Mouse (Mus musculus): ENCODE results near the gene Abcf2. TPM values are rescaled to one million over a fixed set of nuclear protein-coding genes. Genes with fewer than 3 reads are reported as not detected.
A peak's percentile ranks its signal among the peaks of the same experiment; 100 is the strongest.
"Not testable (repeated sequence)": the region's sequence is repeated elsewhere in the genome, so short reads cannot be mapped to it uniquely, and the experiment has no call there.

Abcf2 gene
- polyA plus RNA-seq, 1 experiment from 2014 or later = 57.4 TPM

- H3K4me2 ChIP-seq (ENCODE audit: low read length) = peak overlapping the region; percentile 74
- no peaks in the 10 kb centered on the region for H3K27me3 ChIP-seq (ENCODE audit: control insufficient read depth, insufficient read depth, low read length)
- peak; percentile 4; the same call in 1 of the 2 replicates for ATAC-seq (ENCODE audit: insufficient number of reproducible peaks, insufficient read depth, low FRiP score, low read depth)
- under 1% methylated on average over 32 of the region's 32 CpGs for WGBS
- peak overlapping the region; percentile 81 for H3K9ac ChIP-seq (ENCODE audit: low read length)
- peak overlapping the region; percentile 2 to 72; a peak in 3 of 4 replicates for H3K27ac ChIP-seq (replicated peaks in 1 of 2; ENCODE audit: control insufficient read depth in 1 of 2, insufficient read depth in 1 of 2, low read depth in 2 of 2, low read length in 2 of 2)
- H3K4me3 ChIP-seq (ENCODE audit: control insufficient read depth in 1 of 2, insufficient read depth in 1 of 2, low read depth in 1 of 2, low read length in 2 of 2) = peak overlapping the region; percentile 69 to 92
- no peaks in the 10 kb centered on the region for H3K9me3 ChIP-seq (ENCODE audit: control insufficient read depth, low read length)
- H3K4me1 ChIP-seq (ENCODE audit: control insufficient read depth in 2 of 2, insufficient read depth in 2 of 2, low read length in 2 of 2) = peaks cover 8 to 14% of the 10 kb centered on the region in 2 experiments
- H3K36me3 ChIP-seq (ENCODE audit: control insufficient read depth, insufficient read depth, low read length) = peaks cover 39% of the 10 kb centered on the region
These were observed 475 bp downstream of the Abcf2 start for GRCm38 (mm10) chr5:24576801-24577182.

- peak overlapping the region; percentile 81; the same call in 1 of the 2 replicates for H3K9ac ChIP-seq (ENCODE audit: low read length)
These were observed 1.3 kb downstream of the Abcf2 start for GRCm38 (mm10) chr5:24575948-24576347.

GRCm38 (mm10) chr5:24556709-24557108, 20.6 kb downstream of the Abcf2 start, which contains the start of gene 4931409K22Rik:
Gene 4931409K22Rik (minus strand): TSS chr5:24556809.
- ATAC-seq (ENCODE audit: insufficient number of reproducible peaks, insufficient read depth, low FRiP score, low read depth) = no peak

More at GRCm38 (mm10) chr5:24575948-24576347, 1.3 kb downstream of the Abcf2 start:
- peaks cover 47% of the 10 kb centered on the region for H3K36me3 ChIP-seq (ENCODE audit: control insufficient read depth, insufficient read depth, low read length)
- ATAC-seq (ENCODE audit: insufficient number of reproducible peaks, insufficient read depth, low FRiP score, low read depth) = no peak
- H3K4me3 ChIP-seq (ENCODE audit: control insufficient read depth in 1 of 2, insufficient read depth in 1 of 2, low read depth in 1 of 2, low read length in 2 of 2) = no peak overlapping the region
- no peaks in the 10 kb centered on the region for H3K9me3 ChIP-seq (ENCODE audit: control insufficient read depth, low read length)
- no peaks in the 10 kb centered on the region for H3K27me3 ChIP-seq (ENCODE audit: control insufficient read depth, insufficient read depth, low read length)
- peaks cover 8 to 14% of the 10 kb centered on the region in 2 experiments for H3K4me1 ChIP-seq (ENCODE audit: control insufficient read depth in 2 of 2, insufficient read depth in 2 of 2, low read length in 2 of 2)
- 87% methylated on average over 1 of the region's 1 CpGs for WGBS
- peak overlapping the region; percentile 74 for H3K4me2 ChIP-seq (ENCODE audit: low read length)
- no peak overlapping the region for H3K27ac ChIP-seq (replicated peaks in 1 of 2; ENCODE audit: control insufficient read depth in 1 of 2, insufficient read depth in 1 of 2, low read depth in 2 of 2, low read length in 2 of 2)

DNA sequence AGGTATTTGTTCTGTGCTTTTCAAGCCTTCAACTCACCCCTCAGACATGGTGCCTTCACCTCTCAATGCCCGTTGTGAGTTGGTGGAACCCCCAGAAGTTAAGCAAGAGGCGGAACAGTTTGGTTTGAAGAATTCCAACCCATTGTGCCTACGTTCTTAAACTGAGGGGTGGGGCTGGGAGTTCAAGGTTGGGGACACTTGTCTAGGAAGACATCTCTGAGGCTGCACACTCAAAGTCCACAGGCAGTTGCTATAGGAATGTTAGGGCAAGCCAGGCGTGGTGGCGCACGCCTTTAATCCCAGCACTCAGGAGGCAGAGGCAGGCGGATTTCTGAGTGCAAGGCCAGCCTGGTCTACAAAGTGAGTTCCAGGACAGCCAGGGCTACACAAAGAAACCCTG, 21.9 kb downstream of the Abcf2 start:
- not testable (repeated sequence) for H3K4me2 ChIP-seq (ENCODE audit: low read length); H3K9me3 ChIP-seq (ENCODE audit: control insufficient read depth, low read length); H3K4me3 ChIP-seq (ENCODE audit: control insufficient read depth in 1 of 2, insufficient read depth in 1 of 2, low read depth in 1 of 2, low read length in 2 of 2); H3K9ac ChIP-seq (ENCODE audit: low read length); H3K36me3 ChIP-seq (ENCODE audit: control insufficient read depth, insufficient read depth, low read length); ATAC-seq (ENCODE audit: insufficient number of reproducible peaks, insufficient read depth, low FRiP score, low read depth); H3K27ac ChIP-seq (replicated peaks in 1 of 2; ENCODE audit: control insufficient read depth in 1 of 2, insufficient read depth in 1 of 2, low read depth in 2 of 2, low read length in 2 of 2)
- Histone ChIP-seq H3K27me3 (ENCODE audit: control insufficient read depth, insufficient read depth, low read length) (peaks cover 10% of the 10 kb centered on the region), H3K4me1 (ENCODE audit: control insufficient read depth in 2 of 2, insufficient read depth in 2 of 2, low read length in 2 of 2) (peaks cover 8 to 12% of the 10 kb centered on the region in 2 experiments)
- 95% methylated on average over 7 of the region's 7 CpGs for WGBS

More at GRCm38 (mm10) chr5:24556709-24557108, 20.6 kb downstream of the Abcf2 start, which contains the start of gene 4931409K22Rik:
- Histone ChIP-seq H3K36me3 (ENCODE audit: control insufficient read depth, insufficient read depth, low read length) (no peaks in the 10 kb centered on the region), H3K9me3 (ENCODE audit: control insufficient read depth, low read length) (no peaks in the 10 kb centered on the region), H3K4me1 (ENCODE audit: control insufficient read depth in 2 of 2, insufficient read depth in 2 of 2, low read length in 2 of 2) (no peaks in the 10 kb centered on the region), H3K4me3 (ENCODE audit: control insufficient read depth in 1 of 2, insufficient read depth in 1 of 2, low read depth in 1 of 2, low read length in 2 of 2) (no peak within 1 kb of the TSS), H3K27me3 (ENCODE audit: control insufficient read depth, insufficient read depth, low read length) (peaks cover 5% of the 10 kb centered on the region), H3K4me2 (ENCODE audit: low read length) (no peak within 1 kb of the TSS), H3K9ac (ENCODE audit: low read length) (no peak within 1 kb of the TSS), H3K27ac (replicated peaks in 1 of 2; ENCODE audit: control insufficient read depth in 1 of 2, insufficient read depth in 1 of 2, low read depth in 2 of 2, low read length in 2 of 2) (no peak within 1 kb of the TSS)
- WGBS = 70% methylated on average over 2 of the region's 2 CpGs

- Histone ChIP-seq H3K9me3 (ENCODE audit: control insufficient read depth, low read length) (no peaks in the 10 kb centered on the region), H3K27me3 (ENCODE audit: control insufficient read depth, insufficient read depth, low read length) (peaks cover 14% of the 10 kb centered on the region), H3K4me1 (ENCODE audit: control insufficient read depth in 2 of 2, insufficient read depth in 2 of 2, low read length in 2 of 2) (peaks cover 8 to 12% of the 10 kb centered on the region in 2 experiments), H3K27ac (replicated peaks in 1 of 2; ENCODE audit: control insufficient read depth in 1 of 2, insufficient read depth in 1 of 2, low read depth in 2 of 2, low read length in 2 of 2) (no peak overlapping the region), H3K9ac (ENCODE audit: low read length) (no peak overlapping the region), H3K36me3 (ENCODE audit: control insufficient read depth, insufficient read depth, low read length) (no peaks in the 10 kb centered on the region), H3K4me2 (ENCODE audit: low read length) (no peak overlapping the region), H3K4me3 (ENCODE audit: control insufficient read depth in 1 of 2, insufficient read depth in 1 of 2, low read depth in 1 of 2, low read length in 2 of 2) (no peak overlapping the region)
- ATAC-seq (ENCODE audit: insufficient number of reproducible peaks, insufficient read depth, low FRiP score, low read depth) = no peak
- 52% methylated on average over 5 of the region's 5 CpGs for WGBS
These were observed 23.5 kb downstream of the Abcf2 start for GRCm38 (mm10) chr5:24553621-24554244.

- no peak overlapping the region; the same call in 1 of the 2 replicates for H3K9ac ChIP-seq (ENCODE audit: low read length)
- peak overlapping the region; percentile 36 for H3K4me2 ChIP-seq (ENCODE audit: low read length)
- no peaks in the 10 kb centered on the region for H3K36me3 ChIP-seq (ENCODE audit: control insufficient read depth, insufficient read depth, low read length)
- H3K9me3 ChIP-seq (ENCODE audit: control insufficient read depth, low read length) = no peaks in the 10 kb centered on the region
- 0 out of 4 replicates have a peak overlapping the region, but pooled peaks of 1 of the 2 experiments have one; percentile 1 for H3K4me3 ChIP-seq (ENCODE audit: control insufficient read depth in 1 of 2, insufficient read depth in 1 of 2, low read depth in 1 of 2, low read length in 2 of 2)
- H3K27ac ChIP-seq (replicated peaks in 1 of 2; ENCODE audit: control insufficient read depth in 1 of 2, insufficient read depth in 1 of 2, low read depth in 2 of 2, low read length in 2 of 2) = no peak overlapping the region
- peaks cover 8 to 12% of the 10 kb centered on the region in 2 experiments for H3K4me1 ChIP-seq (ENCODE audit: control insufficient read depth in 2 of 2, insufficient read depth in 2 of 2, low read length in 2 of 2)
- no peak; the same call in 1 of the 2 replicates for ATAC-seq (ENCODE audit: insufficient number of reproducible peaks, insufficient read depth, low FRiP score, low read depth)
- WGBS = 58% methylated on average over 2 of the region's 2 CpGs
- H3K27me3 ChIP-seq (ENCODE audit: control insufficient read depth, insufficient read depth, low read length) = peaks cover 14% of the 10 kb centered on the region
These were observed 26.0 kb downstream of the Abcf2 start for GRCm38 (mm10) chr5:24551317-24551688.

- no peak for ATAC-seq (ENCODE audit: insufficient number of reproducible peaks, insufficient read depth, low FRiP score, low read depth)
- Histone ChIP-seq H3K4me3 (ENCODE audit: control insufficient read depth in 1 of 2, insufficient read depth in 1 of 2, low read depth in 1 of 2, low read length in 2 of 2) (0 out of 4 replicates have a peak overlapping the region, but pooled peaks of 1 of the 2 experiments have one; percentile 1), H3K4me2 (ENCODE audit: low read length) (peak overlapping the region; percentile 36), H3K9ac (ENCODE audit: low read length) (0 out of 2 replicates have a peak overlapping the region, but pooled peaks have one; percentile 34), H3K27ac (replicated peaks in 1 of 2; ENCODE audit: control insufficient read depth in 1 of 2, insufficient read depth in 1 of 2, low read depth in 2 of 2, low read length in 2 of 2) (no peak overlapping the region), H3K4me1 (ENCODE audit: control insufficient read depth in 2 of 2, insufficient read depth in 2 of 2, low read length in 2 of 2) (peaks cover 8 to 12% of the 10 kb centered on the region in 2 experiments), H3K36me3 (ENCODE audit: control insufficient read depth, insufficient read depth, low read length) (no peaks in the 10 kb centered on the region), H3K9me3 (ENCODE audit: control insufficient read depth, low read length) (no peaks in the 10 kb centered on the region), H3K27me3 (ENCODE audit: control insufficient read depth, insufficient read depth, low read length) (peaks cover 14% of the 10 kb centered on the region)
- 30% methylated on average over 26 of the region's 26 CpGs for WGBS
These were observed 26.5 kb downstream of the Abcf2 start for GRCm38 (mm10) chr5:24550598-24551316.
